Mouse (Mus musculus) megakaryocyte-erythroid progenitor cell, adult 5-6 weeks (primary cell): ENCODE measurements around the gene Rab6a. TPM values are rescaled to one million over a fixed set of nuclear protein-coding genes. Genes with fewer than 3 reads are reported as not detected.

Experiments used
- ATAC-seq: replicated peaks from 2 replicates; pipeline ENCODE4 v1.8.0; 2016; ENCODE audit warnings: mild to moderate bottlenecking, inconsistent platforms; ENCODE audit not compliant: severe bottlenecking, poor library complexity, low FRiP score, low TSS enrichment
- total RNA-seq, 2 experiments: library from RNA; stranded (forward) in 1 of 2; stranded (reverse) in 1 of 2; fragments of 200-1000, 215-1000 nt in 1 of 2; fragments of >200 nt in 1 of 2; fragmentation: Nextera tagmentation in 1 of 2; gene quantifications; 2 replicates each; pipeline ENCODE4 v1.2.3; 2014 to 2017

Gene Rab6a
- total RNA-seq, 2 experiments from 2014 or later: 35.0 to 50.5 TPM

DNA sequence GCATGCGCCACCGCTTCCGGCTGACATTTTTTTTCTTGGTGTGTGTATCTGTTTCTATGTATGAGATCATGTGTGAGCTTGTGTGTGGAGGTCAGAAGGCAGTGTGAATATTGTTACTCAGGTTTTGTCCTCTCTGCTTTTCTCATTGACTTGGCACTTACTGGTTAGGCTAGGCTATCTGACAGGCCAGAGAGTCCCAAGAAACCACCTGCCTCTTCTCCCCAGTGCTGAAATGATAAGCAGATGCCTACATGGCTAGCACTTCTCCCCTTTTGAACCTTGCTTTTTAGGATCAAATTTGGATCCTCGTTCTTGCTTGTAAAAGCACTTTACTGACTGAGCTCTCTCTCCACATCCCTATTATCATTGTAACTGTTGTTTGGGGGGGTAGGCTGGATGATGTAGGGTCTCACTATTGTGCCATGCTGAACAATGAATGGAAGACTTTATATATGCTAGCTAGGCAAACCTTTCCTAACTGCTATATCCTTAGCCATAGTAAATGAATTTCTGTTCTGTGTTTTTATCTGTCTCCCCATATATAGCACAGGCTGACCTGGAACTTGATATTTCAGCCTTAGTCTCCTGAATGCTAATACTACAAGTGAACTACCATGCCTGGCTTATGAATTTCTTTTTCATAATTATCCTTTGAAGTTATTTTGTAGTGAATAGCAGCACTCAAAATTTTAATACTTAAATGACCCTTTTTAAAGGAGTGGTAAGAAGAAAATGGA lies 9.1 kb downstream of the Rab6a start:
- peak; percentile 98 for ATAC-seq

DNA sequence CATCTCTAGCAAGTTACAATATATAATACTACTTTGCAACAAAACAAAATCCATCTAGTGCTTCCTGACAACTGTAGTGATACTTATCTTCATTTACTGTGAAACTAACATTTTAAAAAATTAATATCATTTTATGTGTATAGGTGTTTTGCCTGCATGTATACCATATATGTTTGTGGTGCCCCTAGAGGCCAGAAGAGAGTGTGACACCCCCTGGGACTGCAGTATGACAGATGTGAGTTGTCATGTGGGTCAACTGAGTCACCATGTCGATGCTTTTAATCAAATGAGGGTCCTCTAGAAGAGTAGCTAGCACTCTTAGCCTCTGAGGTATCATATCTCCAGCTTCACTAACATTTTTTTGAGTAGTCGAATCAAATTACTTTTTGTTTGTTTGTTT lies 15.1 kb downstream of the Rab6a start:
- peak; percentile 89 for ATAC-seq

DNA sequence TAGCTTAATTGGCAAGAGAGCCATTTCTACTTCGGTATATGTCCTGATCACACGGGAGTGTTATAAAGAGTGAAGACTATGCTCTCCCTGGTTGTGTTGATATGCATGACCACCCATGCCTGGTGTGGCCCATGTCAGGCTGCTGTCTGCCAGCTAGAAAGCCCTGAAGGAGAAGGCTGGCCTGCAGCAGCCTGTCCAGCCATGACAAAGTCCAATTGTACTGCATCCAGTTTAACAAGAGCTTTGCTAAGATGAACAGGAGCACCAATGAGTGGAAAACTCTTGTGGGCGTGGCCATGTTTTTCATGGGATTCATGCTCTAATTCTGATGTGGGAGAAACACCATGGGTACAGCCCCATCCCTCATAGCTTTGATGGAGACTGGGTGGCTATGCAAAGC lies 17.3 kb downstream of the Rab6a start:
- ATAC-seq: no peak

DNA sequence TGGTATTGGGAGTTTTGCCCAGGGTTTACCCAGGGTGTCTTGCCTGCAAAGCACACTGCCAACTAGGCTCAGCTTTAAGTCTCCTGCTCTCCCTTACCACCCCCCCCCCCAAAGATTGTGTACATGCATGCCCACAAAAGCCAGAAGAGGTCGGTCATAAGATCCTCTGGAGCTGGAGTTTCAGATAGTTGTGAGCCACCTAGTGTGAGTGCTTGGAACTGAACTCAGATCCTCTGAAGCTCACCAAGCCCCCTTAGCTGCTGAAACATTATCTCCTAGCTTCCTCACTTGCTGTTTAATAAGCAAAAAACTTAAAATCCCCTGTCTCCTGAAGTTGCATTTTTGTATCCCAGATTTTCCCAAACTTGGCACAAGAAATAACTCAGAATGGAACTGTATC lies 30.4 kb downstream of the Rab6a start:
- ATAC-seq: peak; percentile 78

DNA sequence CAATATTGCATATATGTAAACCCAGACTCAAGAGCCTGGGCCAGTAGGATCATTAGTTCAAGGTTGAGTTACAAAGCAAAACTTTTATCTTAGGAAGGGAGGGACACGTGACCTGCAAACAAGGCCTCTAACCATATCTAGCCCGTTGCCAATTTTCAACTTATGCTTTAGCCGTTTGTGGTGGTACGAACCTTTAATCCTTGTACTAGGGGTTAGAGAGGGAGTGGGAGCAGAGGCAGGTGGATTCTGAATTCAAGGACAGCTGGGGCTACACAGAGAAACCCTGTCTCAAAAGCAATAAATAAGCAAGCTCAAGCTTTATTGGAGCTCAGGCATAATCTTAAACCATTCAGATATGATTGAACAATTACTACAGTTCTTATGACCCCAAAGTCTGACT lies 35.2 kb downstream of the Rab6a start:
- no peak for ATAC-seq

DNA sequence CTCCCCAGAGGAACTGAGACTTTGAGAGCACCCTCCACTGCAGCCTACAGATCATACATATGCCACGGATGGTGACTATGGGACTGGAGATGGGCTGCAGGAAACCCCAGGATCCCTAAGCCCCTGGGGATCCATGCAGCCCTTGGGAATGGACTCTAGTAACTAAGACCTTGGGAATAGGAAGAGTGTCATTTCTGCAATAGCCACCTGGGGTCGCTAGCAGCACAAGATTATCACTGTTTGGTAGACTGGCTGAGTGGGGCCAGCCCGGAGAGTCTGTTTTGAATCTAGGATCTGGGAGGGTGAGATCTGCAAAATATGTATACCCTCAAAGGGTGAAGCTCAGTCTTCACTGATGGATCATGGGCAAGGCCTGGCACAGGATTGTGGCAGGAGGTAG lies 37.9 kb downstream of the Rab6a start:
- ATAC-seq: peak; percentile 80

DNA sequence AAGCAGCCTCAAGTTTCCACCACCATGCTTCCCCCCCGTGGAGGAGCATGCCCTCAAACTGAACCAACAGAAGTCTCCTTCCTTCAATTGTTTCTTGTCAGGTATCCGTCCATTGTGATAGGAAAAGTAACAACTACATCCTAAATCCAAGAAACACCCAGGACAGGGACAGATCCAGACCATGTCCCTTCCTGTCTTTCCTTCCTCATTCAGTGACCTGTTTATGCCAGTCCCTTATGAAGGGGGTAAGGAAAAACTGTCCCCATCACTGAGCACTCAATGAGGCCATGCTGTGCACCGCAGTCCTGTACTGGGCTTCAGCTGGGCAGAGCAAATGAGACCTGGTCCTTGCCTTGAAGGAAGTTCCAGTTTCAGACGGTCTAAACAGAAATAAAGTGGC lies 41.9 kb downstream of the Rab6a start:
- no peak for ATAC-seq

DNA sequence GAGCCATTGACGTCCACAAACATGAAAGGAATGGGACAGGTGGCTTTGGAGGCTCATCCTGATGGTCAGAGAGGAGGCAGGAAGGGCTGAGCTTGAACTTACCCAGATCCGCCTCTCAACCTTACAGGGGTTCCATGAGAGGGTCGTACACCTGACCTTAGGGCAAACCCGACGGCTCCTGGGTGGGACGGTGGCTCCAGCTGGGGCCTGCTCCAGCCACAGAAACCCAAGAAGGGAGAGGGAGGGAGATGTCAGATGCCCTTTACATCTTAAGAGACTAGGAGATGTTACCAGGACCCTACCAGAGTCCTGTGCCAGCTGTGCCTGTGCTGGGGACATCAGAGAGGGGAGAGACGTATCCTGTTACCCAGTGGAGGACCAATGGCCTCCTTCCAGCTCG lies 42.6 kb downstream of the Rab6a start:
- no peak for ATAC-seq

DNA sequence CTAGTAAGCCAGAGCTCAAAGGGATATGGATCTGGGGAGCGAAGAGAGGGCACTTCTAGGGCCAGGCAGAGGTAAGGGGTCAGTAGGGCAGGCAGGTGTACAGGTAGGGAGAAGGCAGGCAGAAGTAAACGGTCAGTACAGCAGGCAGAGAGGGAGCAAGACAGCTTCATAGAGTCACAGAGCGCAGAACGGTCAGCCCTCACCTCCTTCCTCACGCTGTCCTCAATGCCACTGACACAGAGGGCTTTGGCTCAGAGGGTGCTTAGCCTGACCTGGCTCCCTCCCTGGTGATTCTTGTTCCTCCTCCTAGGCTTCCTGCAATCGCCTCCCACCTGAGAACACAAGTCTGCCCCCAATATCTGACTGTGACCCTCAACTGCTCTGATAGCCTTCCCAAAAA lies 43.2 kb downstream of the Rab6a start:
- ATAC-seq: no peak

DNA sequence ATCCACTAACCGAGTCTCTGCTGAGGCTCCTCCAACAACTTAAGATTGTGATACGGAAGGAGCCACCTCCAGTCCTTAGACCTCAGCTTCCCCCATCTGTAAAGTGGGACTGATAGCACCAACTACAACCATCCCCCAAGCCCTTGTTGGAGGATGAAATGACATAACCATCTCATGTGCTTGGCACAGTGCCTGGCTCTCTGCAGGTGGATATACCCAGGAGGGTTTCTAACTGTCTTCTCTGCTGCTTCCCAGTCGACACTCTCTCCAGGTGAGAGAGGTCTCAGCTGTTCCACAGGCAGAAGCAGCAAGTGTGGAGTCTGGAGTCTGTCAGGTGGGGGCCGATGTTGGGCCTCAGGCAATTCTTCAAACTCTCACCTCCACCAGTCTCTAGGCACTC lies 43.8 kb downstream of the Rab6a start:
- ATAC-seq: no peak

DNA sequence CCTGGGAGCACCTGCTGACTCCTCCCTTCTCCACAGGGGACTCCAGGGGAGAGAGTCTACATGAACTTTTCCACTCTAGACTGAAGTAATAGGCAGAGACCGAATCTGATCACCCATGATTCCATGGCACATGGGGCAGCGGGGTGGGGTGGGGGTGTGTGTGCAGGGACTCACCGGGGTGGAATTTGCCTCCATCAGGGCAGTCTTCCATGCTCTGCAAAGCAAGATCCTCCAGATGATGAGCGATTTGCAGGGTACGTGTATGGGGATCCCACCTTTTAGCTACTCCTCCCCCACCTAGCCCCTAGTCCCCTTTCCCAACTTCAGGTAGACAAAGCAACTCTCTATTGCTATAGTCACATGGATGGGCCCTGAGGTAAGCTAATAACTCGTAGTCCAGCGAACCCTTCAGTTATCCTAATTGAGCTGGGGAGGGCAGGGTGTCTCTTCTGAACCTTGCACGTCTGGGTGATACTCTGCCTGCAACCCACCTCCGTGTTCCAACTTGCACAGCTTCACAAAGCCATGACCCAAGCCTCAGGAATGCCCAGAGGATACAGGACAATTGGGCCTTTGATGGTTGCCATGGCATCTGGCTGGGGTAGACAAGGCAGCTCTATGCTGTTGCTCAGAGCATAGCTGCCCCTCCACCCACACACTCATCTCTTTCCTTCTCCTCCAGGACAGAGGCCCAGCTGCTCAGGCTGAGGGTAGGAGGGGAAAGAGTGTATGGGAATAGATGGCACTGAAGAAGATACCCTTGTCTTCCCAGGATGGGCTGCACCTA lies 46.5 kb downstream of the Rab6a start:
- no peak for ATAC-seq

DNA sequence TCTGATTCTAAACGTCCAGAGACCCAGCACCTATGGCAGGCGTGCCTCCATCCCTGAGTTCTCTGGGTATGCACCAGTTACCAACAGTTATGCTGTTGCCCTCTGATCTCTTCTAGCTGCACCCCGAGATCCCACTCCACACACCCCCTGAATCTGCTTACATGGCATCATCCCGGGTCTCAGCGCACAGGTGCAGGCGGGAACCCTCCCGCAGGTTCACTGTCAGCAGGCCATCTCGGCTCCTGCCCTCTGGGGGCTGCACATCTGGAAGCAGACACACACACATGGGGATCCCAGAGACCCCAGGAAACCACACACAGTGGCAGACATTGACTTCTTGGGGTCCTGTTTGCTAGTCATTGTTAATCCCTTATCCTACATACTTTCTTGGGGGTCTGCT lies 47.2 kb downstream of the Rab6a start:
- no peak for ATAC-seq

DNA sequence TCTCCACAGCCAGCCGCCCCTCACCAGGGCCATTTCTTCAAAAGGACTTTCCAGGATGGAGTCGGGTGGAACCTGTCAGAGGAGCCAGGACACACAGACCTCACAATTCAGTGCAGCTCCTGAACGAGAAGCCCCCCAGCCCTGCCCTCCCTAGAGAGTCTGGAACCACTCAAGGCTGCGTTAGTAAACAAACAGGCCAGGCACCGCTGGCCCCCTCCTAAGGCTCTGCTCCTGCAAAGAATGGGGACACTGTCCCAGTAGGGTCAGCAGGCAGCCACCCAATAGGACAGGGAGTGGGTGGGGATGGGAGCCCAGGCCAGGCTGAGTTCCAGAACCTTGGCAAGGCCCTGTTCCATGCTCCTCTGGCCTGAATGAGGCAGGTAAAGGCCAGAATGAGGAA lies 49.5 kb downstream of the Rab6a start:
- ATAC-seq: no peak

DNA sequence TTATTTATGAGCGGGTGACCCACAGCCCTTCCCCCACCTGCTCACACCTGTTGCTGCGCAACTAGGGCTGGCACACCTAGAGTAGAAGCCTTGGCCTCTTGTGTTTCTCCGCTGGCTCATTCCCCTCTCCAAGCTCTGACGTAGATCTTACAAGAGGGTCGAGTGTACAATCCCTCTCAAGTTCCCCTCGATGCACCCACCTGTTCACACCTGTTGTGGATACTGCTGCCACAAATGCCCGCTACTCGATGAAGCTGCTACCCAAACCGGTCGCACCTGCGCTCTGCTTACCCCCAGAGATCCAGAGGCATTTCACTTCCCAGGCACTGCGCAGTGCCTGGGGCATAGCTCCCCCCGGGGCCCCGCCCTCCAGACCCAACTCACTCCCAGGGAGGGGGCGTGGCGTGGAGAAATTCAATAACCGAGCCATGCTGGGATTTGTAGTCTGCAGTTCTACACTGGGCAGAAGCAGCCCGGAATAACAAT lies 50.9 kb downstream of the Rab6a start:
- no peak for ATAC-seq

DNA sequence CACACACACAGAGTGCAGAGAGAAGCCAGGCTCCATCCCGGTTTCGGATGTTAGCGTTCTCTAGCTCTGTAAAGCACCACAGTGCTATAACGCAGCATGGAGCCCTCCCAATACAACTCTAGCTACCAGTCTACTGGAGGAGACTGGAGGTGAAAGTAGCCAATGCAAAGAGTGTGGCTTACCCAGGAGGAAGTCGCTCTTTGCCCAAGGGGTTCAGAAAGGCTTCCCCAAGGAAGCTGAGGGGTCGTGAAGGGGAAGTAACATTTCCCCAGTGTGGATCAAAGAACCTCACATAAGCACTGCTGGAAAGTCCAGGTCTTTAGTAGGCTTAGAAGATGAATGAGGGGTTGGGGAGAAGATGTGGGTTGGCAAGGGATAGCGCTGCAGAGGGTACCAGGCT lies 54.1 kb downstream of the Rab6a start:
- no peak for ATAC-seq

DNA sequence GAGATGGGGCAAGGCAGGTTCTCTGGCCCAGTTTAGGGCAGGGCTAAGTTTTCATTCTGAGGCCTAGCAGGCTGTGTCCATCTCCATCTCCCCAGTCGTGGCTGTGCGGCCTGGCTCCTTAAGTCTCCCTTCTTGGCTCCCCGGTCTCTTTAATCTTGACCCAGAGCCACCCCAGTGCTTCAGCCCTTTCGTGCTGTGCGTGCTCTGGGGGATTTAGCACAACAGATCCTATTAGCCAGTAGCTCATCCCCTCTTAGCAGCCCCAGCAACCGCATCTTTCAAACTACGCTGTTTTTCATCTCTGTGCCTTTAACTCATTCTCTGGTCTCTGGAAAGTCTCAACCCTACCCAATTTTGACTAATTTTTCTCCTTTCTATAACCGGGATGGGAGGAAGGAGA lies 55.0 kb downstream of the Rab6a start, which contains the start of gene Plekhb1:
TSS of gene Plekhb1 (minus strand) at position 184 of the 400 bp plus-strand sequence.
- no peak for ATAC-seq

DNA sequence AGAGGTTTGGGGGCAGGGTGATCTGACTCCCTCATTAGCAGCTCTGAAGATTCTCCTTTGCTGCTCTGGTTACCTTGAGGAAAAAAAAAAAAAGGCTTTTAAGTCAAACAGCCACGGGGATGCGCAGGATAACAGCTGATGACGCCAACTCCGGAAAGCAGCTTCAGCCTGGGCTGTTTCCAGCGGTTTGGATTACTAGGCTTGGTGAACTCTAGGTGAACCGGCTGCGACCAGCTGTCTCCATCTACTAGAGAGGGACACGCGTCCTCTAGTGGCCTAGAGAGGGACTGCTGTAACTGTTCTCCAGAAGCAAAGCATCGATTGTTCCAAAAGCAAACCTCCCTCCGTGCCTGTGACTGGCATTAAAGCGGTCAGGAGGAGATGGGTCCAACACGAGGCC lies 56.0 kb downstream of the Rab6a start:
- peak; percentile 97 for ATAC-seq

DNA sequence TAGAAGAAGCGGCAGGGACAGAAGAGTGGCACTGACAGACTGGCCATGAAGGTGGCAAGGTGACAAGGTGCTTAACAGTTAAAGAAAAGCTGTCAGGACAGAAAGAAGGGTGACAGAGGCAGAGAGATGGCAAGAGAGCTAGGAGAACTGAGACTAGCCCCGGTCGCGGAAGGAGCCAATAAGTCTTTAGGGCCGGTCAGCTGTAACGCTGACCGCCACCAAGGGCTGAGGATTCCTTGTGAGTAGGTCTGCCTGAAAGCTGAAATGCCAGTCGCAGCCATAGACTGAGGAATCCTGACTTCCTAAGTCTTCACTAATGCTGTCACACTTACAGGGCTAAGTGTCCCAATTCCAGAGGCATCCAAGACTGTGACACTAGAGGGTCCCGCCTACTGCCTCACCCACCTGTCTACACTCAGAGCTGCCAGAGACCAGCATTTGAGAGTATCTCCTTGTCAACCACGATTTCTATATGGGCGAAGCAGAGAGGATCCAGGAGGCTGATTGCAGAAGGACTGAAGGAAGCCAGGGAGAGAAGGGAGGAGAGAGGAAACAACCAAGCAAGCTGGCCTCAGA lies 56.6 kb downstream of the Rab6a start:
- ATAC-seq: no peak; the same call in 1 of the 2 replicates

DNA sequence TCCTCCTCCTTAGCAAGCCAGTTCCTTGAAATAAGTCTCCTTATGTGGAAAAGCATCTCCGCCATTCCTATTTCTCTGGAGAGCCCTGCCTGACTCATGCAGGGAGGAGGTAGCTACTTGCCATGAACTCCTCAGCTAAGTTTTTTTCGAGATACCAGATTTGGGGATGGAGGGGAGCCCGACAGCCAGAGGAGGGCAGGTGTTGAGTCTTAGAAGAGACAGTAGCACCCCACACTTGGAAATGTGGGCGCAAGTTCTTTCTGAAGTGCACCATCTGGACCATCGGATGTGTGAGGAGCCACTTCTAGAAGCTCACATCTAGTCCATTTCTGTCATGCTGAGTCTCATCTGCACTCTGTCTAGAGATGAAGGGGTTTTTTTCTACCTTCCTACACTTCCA lies 63.4 kb downstream of the Rab6a start:
- ATAC-seq: no peak

DNA sequence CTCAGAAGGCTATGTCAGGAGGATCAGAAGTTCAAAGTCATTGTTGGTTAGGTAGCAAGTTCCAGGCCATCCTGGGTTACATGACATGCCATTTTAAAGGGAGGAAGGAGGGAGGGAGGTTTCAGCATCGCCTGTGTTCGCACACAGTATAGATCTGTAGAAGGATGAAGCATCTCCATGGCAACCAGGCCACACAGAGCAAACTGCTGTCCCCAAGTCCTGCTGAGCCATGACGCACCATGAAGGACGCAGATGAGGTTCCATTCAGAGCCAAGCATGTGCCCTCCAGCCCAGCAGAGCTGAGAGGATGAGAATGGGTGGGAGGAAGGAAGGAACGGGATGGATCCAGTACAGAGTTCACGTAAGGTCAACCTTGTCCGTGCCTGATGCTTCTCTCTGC lies 66.2 kb downstream of the Rab6a start:
- no peak for ATAC-seq

DNA sequence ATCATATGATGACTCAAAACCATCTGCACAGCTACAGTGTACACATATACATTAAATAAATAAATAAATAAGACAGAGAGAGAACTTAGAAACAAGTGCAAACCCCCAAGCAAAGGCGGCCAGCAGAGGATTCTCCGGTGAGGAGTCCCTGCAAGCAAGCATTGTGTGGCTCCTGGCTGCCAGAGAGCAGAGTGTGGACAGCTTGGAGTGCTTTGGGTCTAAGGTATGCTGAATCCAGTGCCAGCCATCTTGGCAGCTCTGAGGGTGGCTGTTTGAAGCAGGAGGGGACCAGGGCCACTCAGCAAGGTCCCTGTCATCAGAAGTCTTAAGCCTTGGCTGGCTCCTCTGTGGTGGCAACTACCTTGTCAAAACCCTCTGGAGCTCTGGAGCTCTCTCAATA lies 67.7 kb downstream of the Rab6a start:
- ATAC-seq: no peak
